Mouse (Mus musculus) heart, postnatal 14 days (tissue): ENCODE data around the gene Crocc. TPM values are rescaled to one million over a fixed set of nuclear protein-coding genes. Genes with fewer than 3 reads are reported as not detected.

Experiments used
- DNase-seq, 2 experiments: peaks; one replicate each; pipeline ENCODE4 v3.0.0; 2021 to 2022
- intact Hi-C: fragments of 180-260 bp; cut with DNase I; formaldehyde crosslinking; loops from one replicate; pipeline ENCODE4 v1.15.1; 2025
- total RNA-seq, 2 experiments: library from RNA; stranded (reverse); gene quantifications; 2 replicates each; pipeline ENCODE4 v1.2.3; 2021

Crocc gene
- total RNA-seq, 2 experiments from 2014 or later: 6.0 to 6.2 TPM

DNA sequence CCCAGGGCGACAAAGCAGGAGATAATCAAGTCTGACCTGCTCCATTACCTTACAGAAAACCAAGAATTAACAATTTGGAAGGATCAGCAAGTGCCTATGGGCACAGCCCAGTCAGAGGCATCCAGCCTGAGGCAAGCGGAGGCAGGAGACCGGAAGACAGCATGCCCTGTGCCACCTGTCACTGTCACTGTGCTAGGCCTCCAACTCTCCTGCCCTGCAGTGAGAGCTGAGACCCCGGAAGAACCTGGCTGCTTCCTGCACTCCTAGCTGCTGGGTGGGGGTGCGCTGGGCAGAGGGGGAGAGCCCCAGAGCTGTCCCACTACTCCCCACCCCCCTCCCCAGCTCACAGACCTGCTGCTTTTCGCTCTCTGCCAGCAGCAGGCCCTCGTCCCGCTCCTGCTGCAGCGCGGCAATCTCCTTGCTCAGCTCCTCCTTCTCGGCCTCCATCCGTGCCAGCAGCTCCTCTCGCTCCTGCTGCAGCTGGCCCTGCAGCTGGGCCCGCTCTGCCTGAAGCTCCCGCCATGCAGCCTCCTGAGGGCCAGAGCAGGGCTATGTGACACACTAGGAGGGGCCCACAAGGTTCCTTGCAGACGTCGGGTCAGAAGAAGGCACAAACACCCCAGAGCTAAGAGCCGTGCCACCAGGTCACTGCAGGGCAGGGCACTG lies 29.7 kb downstream of the Crocc start:
- DNase-seq: no peak
- intact Hi-C loops: loop anchor here (1.0 to 5.0 kb wide), 2 partner anchors 66 to 243 kb away; no protein-coding TSS in a partner anchor

DNA sequence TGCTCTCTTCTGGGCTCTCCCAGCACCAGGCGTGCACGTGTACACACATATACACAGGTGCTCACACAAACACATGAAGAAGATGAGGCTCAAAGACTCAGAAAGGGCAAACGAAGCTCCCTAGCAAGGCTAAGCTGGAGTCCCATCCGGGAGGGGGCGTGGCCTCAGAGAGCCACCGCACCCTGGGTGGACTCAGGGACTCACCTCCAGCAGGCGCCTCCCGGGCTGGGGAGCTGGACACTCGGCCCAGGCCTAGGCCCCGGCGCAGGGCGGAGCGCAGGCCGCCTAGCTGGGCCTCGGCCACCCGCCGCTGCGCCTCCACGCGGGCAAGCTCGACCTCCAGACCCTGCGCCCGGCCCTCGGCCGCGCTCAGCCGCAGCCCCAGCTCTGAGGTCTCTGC lies 35.4 kb downstream of the Crocc start:
- intact Hi-C loops: loop anchor here (5.0 kb wide), 1 partner anchor 38 kb away; the partner anchor contains the start of gene Atp13a2

DNA sequence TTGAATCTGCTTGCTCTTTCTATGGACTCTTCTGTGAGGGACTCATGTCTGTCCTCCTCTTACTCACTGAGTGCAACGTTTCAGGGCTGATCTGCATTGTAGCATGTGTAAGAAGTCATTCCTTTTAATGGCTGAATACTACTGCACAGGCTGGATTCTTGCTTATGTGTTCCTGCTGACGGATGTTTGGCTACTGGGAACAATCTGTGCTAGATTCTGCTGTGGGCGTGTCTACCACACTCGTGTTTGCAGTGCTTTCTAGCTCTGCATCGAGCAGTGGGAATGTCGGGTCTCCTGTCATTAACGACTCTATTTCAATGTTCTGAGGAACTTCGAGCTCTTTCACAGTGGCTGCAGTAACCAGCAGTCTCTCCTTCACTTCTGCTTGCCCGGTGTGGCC lies 36.3 kb downstream of the Crocc start:
- DNase-seq: no peak
- intact Hi-C loops: no loop called here

More for the DNA sequence above, 35.4 kb downstream of the Crocc start:
- no peak for DNase-seq

DNA sequence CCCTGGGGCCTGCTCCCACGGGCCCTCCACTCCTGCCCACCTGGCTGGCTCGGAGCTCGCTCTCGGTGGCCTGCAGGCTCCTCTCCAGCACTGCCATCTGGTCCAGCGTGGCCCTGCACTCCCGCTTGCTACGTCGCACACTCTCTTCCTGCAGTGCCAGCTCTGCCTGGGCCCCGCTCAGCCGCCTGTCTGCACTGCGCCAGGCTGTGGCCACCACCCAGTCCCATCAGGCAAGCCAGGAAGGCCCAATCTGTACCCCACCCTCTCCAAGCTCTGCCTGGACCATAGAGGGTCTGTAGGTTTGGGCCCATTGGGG lies 38.8 kb downstream of the Crocc start:
- intact Hi-C loops: no loop called here
- DNase-seq: no peak

DNA sequence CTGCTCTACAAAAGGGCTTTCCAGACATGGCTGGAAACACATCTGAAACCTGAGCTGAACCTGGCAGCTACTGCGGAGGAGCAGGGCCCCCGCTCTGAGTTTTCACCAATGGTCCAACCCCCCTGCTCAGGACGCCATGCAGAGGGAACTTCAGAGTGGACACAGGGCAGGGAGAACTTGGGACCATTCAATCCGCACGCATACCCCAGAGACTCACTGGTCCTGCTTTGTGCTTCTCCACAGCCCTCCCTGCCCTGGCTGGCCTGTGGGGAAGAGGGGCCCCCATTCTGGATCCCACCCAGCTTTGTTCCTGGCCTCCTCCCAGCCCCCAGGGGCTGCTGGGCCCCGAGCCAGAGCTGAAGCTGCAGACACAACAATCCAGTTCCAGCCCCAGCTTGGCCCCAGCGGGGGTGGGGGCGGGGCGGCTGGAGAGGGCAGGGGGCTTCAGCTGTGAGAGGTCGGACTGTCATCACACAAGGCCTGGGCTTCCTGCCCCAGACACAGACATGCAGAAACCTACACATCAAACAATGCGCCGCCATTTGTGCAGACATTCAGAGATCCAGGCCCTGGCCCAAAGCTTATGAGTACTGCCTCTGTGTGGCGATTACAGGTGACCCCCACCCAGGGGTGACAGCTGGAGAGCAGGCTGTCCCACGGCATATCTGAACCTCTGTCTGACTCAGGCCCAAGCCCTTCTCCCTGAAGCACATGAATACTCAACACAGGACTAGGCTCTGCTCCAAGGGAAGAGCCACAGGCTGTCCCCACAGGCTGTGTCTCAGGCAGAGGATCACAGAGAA lies 39.3 kb downstream of the Crocc start:
- peak; percentile 82 to 86 for DNase-seq
- intact Hi-C loops: no loop called here

DNA sequence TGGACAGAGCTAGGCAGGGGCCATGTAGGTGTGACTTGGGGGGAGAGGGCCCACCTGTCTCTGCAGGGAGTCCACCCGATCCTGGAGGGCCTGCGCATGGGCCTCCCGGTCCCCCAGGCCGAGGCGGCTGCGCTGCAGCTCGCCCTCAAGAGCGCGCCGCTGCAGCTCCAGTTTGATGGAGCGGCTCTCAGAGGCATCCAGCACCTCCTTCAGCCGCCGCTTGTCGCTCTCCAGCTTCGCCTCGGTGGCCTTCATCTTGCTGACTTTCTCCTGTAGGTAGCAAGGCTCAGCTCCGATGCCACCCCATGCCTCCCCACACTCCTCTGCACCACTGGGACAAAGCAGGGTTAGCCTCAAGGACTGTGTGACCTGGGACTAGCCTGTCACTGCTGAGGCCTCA lies 40.1 kb downstream of the Crocc start:
- DNase-seq: no peak
- intact Hi-C loops: no loop called here

DNA sequence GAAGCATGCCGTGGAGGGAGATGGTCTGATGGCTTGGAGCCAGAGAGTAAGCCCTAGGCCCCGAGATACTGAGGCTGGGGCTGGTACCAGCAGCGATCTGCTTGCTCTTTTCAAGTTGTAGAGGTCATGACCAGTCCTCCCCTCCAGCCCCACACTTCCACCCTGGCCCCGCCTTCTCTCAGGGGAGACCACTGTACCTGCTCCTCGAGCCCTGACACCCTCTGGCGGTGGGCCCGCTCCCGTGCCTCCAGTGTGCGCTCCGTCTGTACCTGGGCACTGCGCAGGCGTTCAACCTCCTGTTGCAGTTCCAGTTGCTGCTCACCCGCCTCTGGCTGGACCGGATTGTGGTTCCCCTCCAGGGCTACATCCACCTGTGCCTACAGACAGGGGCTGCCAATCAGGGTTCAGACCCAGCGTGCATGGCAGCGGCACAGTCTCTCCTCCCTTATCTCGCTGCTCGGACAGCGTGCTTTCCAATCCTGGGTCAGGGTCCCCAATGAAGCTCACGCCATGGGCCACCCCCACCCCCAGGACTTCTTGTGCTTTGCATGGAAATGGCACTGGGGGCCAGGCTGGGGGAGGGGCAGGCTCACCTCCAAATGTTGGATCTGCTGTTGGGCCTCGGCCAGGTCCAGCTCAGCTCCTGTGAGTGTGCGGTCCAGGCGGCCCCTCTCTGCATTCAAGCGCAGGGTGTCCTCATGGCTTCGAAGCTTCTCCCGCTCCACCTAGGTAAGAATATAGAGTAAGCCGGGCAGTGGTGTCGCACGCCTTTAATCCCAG lies 42.5 kb downstream of the Crocc start:
- intact Hi-C loops: no loop called here
- DNase-seq: no peak

DNA sequence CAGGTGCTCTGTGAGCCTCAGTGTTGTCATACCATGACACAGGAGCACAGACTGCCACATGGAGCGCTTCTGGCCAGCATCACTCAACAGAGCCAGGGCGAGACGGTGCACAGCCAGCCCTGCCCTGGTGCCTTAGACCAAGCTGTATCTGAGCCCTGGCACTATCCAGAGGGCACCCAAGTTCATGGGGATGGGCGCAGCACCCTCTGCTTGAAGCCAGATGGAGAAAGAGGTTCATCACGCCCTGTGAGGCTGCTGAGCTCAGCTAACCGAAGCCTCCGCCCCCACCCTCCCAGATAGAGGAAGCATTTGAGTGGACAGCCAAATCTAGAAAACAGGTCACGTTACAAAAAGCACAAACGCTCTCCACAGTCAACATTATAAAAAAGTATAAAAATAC lies 44.0 kb downstream of the Crocc start:
- intact Hi-C loops: no loop called here

DNA sequence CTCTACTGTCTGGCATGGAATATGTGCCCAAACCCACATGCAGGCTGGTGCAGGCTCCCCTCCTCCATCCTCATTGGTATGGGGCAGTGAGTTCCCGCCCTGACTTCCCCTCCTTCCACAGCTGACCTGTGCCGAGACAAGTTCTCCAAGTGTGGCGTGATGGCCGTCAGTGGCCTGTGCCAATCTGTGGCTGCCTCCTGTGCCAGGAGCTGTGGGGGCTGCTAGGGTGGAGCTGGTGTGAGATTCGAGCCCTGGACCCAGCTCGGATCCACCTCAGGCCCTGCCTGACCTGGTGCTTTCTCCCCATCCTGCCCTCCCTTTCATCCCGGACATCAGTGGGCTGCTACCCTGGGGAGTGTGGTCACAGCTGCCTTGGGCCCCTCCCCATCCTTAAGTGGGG lies 45.0 kb downstream of the Crocc start:
- intact Hi-C loops: no loop called here
- DNase-seq: peak in 1 of 2 experiments; percentile 48

More for the DNA sequence above, 44.0 kb downstream of the Crocc start:
- DNase-seq: peak in 1 of 2 experiments; percentile 41

DNA sequence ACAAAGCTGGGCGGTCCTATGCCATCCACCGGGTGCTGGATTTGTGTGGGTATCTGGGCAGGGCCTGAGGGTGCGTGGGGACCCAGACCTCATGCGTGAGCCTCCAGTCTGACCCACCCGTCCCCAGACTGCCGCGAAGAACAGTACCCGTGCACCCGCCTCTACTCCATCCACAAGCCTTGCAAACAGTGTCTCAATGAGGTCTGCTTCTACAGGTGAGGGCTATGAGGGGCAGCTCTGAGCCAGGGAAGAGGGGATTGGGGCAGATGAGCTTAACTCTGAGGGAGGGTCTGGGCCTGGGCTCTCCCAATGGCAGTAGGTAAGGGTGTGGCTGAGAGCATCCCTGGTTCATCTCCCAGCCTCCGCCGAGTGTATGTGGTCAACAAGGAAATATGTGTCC lies 45.5 kb downstream of the Crocc start:
- DNase-seq: no peak
- intact Hi-C loops: no loop called here

DNA sequence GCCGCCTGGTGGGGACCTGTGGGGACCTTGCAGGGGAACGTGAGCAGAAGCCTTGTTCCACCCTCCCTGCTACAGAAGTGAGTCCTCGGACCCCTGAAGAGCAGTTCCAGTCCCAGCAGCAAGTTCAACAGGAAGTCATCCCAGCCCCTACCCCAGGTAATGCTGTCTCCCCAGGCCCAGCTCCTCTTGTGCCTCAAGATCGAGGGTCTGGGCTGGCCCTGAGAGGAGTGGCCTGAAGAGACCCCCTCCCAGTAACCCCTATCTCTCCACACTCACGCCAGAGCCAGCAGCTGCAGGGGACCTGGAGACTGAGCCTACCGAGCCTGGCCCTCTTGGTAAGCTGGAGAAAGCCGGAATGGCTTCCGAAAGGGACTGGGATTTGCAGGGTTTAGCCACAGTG lies 46.2 kb downstream of the Crocc start:
- intact Hi-C loops: no loop called here
- no peak for DNase-seq

DNA sequence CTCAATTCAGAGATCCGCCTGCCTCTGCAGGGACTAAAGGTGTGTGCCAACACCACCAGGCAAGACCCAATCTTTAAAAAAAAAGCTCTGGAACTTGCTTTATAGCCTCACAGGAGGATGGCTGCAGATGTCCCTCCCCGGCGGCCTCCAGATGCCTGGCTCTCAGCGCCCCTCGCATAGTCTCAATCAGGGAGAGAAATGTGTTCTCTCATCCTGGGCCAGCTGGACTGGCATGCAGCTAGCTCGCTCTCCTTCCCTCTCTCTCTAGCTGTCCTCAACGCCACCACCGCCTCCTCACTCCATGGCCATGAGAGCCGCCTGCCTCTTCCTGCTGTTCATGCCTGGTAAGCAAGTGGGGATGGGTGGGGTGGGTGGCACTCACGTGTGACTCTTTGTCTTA lies 47.8 kb downstream of the Crocc start:
- intact Hi-C loops: no loop called here
- no peak for DNase-seq

DNA sequence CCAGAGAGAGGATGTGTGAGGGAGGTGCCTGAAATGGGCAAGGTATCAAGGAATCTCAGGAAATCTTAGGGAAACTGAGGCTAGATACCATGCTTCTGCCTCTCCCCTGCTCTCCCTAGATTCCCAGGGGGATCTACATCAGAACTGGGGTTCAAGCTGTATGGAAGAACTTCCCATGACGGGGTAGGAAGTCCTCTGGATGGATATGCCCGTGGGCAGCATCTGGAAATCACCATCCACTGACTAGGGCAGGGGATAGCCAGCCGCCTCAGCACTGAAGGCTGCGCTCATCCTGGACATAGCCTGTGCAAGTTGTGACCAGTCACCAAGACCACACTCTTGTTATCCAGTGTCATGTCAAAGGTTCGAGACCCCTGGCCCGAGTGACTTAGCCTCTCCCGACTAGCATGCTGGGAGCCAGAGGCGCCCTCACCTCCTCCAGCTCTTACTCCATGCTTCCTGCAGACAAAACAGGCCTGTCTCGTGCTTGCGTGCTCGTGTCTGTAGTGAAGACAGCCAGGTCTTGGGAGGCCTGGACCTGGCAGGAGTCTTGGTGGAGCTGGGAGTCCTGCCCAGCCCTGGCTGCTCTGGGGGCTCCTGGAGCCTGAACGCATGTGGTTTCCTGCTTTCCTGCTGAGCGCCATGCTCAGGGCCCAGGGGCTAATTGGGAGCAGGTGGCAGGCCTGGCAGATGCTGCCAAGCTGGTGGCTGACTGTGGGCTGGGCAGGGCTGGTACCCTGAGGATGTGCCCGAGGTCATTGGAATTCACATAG lies 48.6 kb downstream of the Crocc start:
- DNase-seq: peak; percentile 49 to 51
- intact Hi-C loops: no loop called here

DNA sequence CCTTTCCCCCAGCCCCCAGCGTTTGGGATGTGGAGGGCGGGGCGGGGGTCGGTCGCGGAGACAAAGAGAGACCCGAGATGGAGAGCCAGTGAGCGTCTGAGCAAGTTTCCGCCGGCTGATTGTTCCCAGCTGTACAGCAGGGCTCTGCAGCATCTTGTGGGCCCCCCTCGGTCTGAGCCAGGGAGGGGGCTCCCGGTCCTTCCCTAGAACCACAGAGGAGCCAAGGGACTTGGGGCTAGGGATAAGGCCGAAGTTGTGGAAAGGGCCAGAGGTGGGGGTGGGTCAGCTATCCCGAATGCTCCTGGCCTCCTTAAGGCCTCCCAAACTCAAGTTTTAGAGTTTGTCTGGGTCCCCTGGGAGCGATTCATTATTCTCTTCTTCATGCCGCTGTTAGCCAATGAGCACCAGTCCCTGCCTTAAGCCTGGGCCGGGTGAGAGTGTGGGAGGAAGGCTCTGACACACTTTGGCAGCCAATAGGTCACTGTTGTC lies 49.4 kb downstream of the Crocc start:
- DNase-seq: peak in 1 of 2 experiments; percentile 56
- intact Hi-C loops: no loop called here

DNA sequence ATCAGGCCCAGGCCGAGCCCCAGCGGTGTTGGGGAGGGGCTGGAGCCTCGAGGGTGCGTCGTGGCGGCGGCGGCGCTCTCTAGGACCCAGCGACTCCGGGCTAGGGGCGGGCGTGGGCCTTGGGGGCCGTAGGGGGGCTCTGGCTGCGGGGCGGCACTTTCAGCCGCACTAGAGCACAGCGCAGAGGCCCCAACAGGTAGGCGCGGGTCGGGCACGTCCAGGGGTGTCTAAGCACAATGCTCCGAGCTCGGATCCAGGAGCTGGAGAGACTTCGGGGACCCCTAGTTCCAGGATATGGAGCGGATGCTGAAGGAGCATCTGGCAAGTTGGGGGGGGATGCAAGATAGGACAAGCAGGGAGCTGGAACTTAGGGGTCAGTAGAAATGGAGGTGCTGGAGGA lies 49.8 kb downstream of the Crocc start:
- intact Hi-C loops: no loop called here
- peak; percentile 53 to 57 for DNase-seq

DNA sequence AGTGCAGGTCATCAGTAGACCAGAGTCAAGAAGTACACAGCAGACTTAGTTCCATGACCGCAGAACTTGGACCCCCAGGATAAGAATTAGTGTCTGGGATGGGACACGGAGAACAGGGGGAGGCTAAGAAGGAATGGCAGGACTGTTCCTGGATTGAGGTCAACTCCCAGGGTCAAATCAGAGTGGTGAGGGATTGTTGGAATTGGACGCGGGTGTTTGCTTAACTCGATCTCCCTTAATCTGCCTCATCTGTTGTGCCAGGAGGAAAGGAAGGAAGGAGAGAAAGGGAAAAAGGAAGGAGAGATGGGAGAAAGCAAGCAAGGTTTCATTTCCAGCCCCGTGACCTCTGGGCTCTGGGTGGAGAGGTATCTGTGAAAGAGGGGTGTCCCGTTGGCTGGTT lies 50.2 kb downstream of the Crocc start, which contains the start of gene Mfap2:
Mfap2 (plus strand) TSS at position 301 of the 400 bp plus-strand sequence.
- intact Hi-C loops: no loop called here
- DNase-seq: no peak

DNA sequence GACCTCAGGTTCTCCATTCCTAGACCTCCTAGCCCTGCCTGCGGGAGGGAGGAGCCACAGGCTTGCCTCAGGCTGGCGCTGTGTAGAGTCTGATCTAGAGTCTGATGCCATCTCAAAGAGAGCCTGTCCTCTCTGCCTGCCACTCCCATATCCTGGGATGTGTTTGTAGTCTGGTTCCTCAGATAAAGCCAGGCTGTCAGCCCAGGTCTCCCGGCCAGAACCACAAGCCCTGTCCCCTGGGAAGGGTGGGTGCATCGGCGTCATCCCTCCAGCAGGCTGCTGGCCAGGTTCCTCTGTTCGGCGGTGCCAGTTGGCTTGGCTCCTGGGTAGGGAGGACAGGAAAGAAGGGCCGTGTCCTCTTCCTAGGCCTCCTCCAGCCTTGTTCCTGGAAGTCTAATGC lies 52.3 kb downstream of the Crocc start:
- intact Hi-C loops: no loop called here
- DNase-seq: peak; percentile 72 to 77

DNA sequence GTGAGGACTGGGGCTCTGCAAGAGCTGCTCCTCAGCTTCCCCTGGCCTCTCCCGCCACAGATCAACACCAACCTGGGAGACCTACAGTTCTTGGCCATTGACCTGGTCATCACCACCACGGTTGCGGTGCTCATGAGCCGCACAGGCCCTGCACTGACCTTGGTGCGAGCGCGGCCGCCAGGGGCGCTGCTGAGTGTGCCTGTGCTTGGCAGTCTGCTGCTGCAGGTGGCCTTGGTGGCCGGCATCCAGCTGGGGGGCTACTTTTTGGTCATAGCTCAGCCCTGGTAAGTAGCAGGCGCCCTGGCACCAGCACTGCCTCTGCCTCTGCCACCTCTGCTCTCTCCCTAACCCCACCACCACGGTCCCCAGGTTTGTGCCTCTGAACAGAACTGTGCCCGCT lies 54.4 kb downstream of the Crocc start:
- intact Hi-C loops: no loop called here
- DNase-seq: peak; percentile 52 to 63

DNA sequence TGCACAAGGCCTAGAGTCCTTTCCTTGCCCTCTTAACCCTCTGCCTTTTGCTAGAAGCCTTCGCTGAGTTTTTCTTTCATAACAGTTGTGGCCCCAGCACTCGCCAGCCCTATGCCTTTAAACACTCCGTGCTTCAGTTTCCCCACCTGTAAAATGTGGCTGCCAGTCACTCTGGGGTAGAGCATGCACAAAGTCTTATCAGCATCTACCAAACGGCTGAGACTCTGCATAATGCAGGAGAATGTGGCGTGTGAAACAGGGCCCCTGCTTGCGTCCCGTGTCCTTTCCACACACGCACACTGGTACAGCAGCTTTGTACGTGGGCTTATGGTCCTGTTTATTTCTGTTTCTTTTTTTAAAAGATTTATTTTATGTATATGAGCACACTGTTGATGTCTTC lies 63.5 kb downstream of the Crocc start:
- intact Hi-C loops: no loop called here

DNA sequence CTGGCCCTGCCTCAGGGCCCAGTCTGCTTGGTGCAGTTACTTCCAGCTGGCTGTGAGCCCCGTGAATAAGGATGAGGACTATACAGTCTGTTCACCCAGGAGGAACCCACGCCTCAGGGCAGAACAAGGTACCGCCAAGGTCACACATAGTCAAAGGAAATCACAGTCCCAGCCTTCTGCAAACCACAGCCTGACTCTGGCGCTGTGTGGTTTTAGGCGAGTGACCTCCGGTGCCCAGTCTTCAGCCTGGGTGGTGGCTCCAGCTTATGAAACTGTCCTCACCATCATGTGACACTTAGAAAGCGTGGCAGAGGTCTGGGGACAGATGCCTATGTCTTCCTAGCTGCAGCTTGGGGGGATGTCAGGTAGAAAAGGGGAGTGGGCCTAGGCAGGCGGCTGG lies 64.5 kb downstream of the Crocc start:
- no peak for DNase-seq
- intact Hi-C loops: no loop called here

More for the DNA sequence above, 63.5 kb downstream of the Crocc start:
- DNase-seq: no peak
